Mouse (Mus musculus): Measurements from ENCODE around the gene Lsamp.

DNA sequence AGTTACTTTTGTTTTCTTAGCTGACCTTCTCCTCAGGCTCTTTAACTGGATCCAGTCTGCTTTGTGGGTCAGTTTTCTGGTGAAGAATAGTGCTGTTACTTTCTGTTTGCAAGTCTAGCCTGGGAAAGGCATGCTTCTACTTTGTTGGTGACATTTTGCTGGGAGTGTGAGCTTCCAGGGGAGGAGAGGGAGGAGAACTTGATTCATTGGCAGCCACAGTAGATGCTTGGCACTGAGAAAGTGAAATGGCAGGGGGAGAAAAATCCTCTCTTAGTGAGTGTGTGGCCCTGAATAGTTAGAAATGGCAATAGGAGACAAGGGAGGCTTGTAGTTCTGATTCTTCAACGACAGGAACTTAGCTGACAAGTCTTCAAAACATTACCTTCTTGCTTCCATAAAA, 1551.6 kb downstream of the Lsamp start:
- TF ChIP-seq CTCF (IDR thresholded peaks at IDR 0.05; ENCODE audit: control insufficient read depth, insufficient read depth, insufficient replicate concordance, low read depth, low read length) = no peak
- no peak for TF ChIP-seq POLR2A (IDR thresholded peaks at IDR 0.05; ENCODE audit: control insufficient read depth, low read depth, low read length)
